Mouse (Mus musculus) intestine, embryonic 14.5 days (tissue): ENCODE results near the gene Fip1l1. TPM values are rescaled to one million over a fixed set of nuclear protein-coding genes. Genes with fewer than 3 reads are reported as not detected.
A peak's percentile ranks its signal among the peaks of the same experiment; 100 is the strongest.

Source experiments
- ATAC-seq: fragments of 200-750 bp; cut with Nextera tagmentation; replicated peaks from 2 replicates; pipeline ENCODE4 v1.8.0; 2017; ENCODE audit warnings: low read depth, moderate number of reproducible peaks, moderate TSS enrichment, moderate library complexity; ENCODE audit not compliant: low FRiP score, low TSS enrichment
- DNase-seq: peaks from one replicate; pipeline ENCODE4 v3.0.0-alpha.2; 2018; ENCODE audit warnings: low spot score
- H3K27ac ChIP-seq: fragments of 300-500 bp; sonication (generic); 2 replicates; pipeline ENCODE4 v1.5.1; 2014; ENCODE audit warnings: low read depth, mild to moderate bottlenecking, control low read depth
- H3K27me3 ChIP-seq: fragments of 300-500 bp; sonication (generic); replicated peaks from 2 replicates; pipeline ENCODE4 v1.6.1; 2014; ENCODE audit warnings: low read length, control low read depth; ENCODE audit not compliant: control insufficient read depth, insufficient read depth
- H3K36me3 ChIP-seq: fragments of 300-500 bp; sonication (generic); 2 replicates; pipeline ENCODE4 v1.6.1; 2014; ENCODE audit warnings: low read length, control low read depth; ENCODE audit not compliant: control insufficient read depth, insufficient read depth
- H3K4me1 ChIP-seq: fragments of 300-500 bp; sonication (generic); replicated peaks from 2 replicates; pipeline ENCODE4 v1.6.1; 2014; ENCODE audit warnings: low read length, control low read depth, mixed read lengths; ENCODE audit not compliant: control insufficient read depth, insufficient read depth
- H3K4me2 ChIP-seq: fragments of 300-500 bp; sonication (generic); 2 replicates; pipeline ENCODE4 v1.6.1; 2014; ENCODE audit warnings: low read length
- H3K4me3 ChIP-seq: fragments of 300-500 bp; sonication (generic); 2 replicates; pipeline ENCODE4 v1.5.1; 2014; ENCODE audit warnings: low read depth, low read length, control low read depth, mixed read lengths
- H3K9ac ChIP-seq: fragments of 300-500 bp; sonication (generic); 2 replicates; pipeline ENCODE4 v1.6.1; 2014; ENCODE audit warnings: mild to moderate bottlenecking, low read length
- H3K9me3 ChIP-seq: fragments of 300-500 bp; sonication (generic); 2 replicates; pipeline ENCODE4 v1.6.1; 2016; ENCODE audit warnings: low read length, control low read depth; ENCODE audit not compliant: control insufficient read depth
- WGBS: fragments of 180-500 bp; shearing (Covaris S2); extraction: QIAGEN DNeasy Blood & Tissue Kit; methylation state at CpG from one replicate; pipeline ENCODE4 v1.1.7; 2014; 5-methylcytosine and 5-hydroxymethylcytosine counted together
- polyA plus RNA-seq: library from polyadenylated mRNA; unstranded; fragments of >200 nt; fragmentation: Nextera tagmentation; extraction: Ambion mirVana; gene quantifications from 2 replicates; pipeline ENCODE4 v1.2.1, GENCODE M21; 2014

Fip1l1 gene
- polyA plus RNA-seq, 1 experiment from 2014 or later: 76.1 TPM

DNA sequence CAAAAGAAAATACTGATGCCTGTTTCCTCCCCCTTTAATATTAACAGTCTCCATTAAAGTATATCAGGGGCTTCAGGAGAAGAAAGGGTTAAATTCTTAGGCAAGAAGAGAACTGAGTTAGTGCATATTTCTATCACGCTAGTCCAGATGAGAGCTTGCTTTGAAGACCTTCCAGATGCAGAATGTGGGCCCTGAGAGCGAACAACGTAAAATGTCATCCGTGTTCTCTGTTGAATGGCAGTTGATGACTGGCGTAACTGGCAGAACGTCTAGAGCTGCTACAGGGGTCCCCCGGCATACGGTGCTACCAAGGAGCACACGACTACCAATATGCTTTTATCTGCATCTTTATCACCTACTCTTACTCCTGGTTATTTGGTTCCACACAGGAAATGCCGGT, 67.1 kb downstream of the Fip1l1 start:
- H3K9me3 ChIP-seq: no peaks in the 10 kb centered on the region
- 76% methylated on average over 10 of the region's 10 CpGs for WGBS
- ATAC-seq: no peak
- no peak overlapping the region for H3K9ac ChIP-seq
- H3K36me3 ChIP-seq: peaks cover 21% of the 10 kb centered on the region
- H3K4me3 ChIP-seq: no peak overlapping the region
- H3K27me3 ChIP-seq: no peaks in the 10 kb centered on the region
- no peak overlapping the region for H3K27ac ChIP-seq
- peak; percentile 32 for DNase-seq
- H3K4me2 ChIP-seq: no peak overlapping the region
- H3K4me1 ChIP-seq: no peaks in the 10 kb centered on the region; the same call in 1 of the 2 replicates

DNA sequence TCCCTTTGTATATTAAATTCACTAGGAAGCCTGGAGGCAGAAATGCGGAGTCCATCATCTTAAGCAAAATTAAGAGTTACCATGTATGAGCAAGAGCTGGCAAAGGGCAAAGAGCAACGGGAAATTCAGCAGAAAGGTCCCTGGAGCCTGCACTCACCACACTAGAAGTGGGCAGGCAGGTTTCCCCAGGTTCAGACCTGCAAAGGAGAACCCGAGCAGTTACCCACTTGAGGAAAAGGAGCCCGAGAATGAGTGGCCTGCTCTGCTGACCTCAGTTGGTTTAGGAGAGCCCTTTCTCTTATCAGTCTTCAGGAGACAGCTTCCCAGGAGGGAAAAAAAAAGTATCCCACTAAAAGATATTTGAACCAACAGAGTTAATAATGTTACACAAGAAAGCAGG, 68.1 kb downstream of the Fip1l1 start:
- peak; percentile 46 for DNase-seq

DNA sequence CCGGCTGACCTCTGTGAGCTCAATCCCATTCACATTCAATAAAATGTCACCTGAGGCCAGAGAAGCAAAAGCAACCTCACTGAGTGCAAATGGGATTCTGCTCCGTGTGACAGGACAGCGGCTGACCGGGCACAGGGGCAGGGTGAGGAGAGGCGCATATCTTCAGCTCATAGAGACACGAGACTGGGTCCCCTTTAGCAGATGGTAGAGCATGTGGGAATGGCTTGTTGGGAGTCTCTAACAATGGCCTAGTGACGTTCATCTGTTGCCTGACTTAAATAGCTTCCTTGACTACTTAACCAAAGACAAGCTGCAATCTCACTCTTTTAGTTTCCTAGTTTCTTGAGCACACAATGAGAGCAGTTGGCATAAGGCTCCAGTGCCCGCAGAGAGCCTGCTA, 71.0 kb downstream of the Fip1l1 start:
- Histone ChIP-seq H3K27me3 (no peaks in the 10 kb centered on the region), H3K36me3 (no peaks in the 10 kb centered on the region), H3K4me1 (no peaks in the 10 kb centered on the region; the same call in 1 of the 2 replicates), H3K4me2 (no peak overlapping the region), H3K27ac (no peak overlapping the region), H3K4me3 (no peak overlapping the region), H3K9ac (no peak overlapping the region), H3K9me3 (no peaks in the 10 kb centered on the region)
- DNase-seq (no peak), ATAC-seq (no peak)
- WGBS: 90% methylated on average over 8 of the region's 8 CpGs

More for the DNA sequence above, 68.1 kb downstream of the Fip1l1 start:
- no peaks in the 10 kb centered on the region for H3K27me3 ChIP-seq
- WGBS: 70% methylated on average over 4 of the region's 4 CpGs
- H3K9ac ChIP-seq: no peak overlapping the region
- H3K4me1 ChIP-seq: no peaks in the 10 kb centered on the region; the same call in 1 of the 2 replicates
- H3K9me3 ChIP-seq: no peaks in the 10 kb centered on the region
- H3K36me3 ChIP-seq: peaks cover 12% of the 10 kb centered on the region
- H3K4me2 ChIP-seq: no peak overlapping the region
- no peak overlapping the region for H3K4me3 ChIP-seq
- ATAC-seq: no peak
- H3K27ac ChIP-seq: no peak overlapping the region

DNA sequence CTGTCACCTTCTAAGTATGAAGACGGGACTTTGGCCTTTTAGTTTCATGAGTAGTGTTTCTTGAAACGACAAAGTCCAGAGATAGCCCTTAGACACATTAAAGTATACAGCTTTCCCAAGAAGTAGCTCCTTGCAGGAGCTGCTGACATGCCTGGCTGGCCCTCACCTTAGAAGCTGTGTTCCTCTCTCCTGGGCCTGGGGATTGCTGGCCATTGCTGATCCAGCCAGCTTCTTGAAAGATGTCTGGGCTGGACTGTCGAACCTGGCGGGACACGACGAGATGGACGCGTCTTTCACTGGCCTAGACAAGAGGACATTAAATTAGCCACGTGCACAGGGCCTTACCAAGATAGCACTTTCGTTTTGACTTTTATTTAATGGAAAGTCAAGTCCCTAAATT, 75.3 kb downstream of the Fip1l1 start:
- no peaks in the 10 kb centered on the region for H3K9me3 ChIP-seq
- no peak overlapping the region for H3K27ac ChIP-seq
- peaks cover 11% of the 10 kb centered on the region for H3K4me1 ChIP-seq
- H3K9ac ChIP-seq: no peak overlapping the region
- H3K4me2 ChIP-seq: no peak overlapping the region
- H3K27me3 ChIP-seq: no peaks in the 10 kb centered on the region
- WGBS: 66% methylated on average over 10 of the region's 10 CpGs
- H3K4me3 ChIP-seq: no peak overlapping the region
- DNase-seq (no peak), ATAC-seq (no peak)
- no peaks in the 10 kb centered on the region for H3K36me3 ChIP-seq

DNA sequence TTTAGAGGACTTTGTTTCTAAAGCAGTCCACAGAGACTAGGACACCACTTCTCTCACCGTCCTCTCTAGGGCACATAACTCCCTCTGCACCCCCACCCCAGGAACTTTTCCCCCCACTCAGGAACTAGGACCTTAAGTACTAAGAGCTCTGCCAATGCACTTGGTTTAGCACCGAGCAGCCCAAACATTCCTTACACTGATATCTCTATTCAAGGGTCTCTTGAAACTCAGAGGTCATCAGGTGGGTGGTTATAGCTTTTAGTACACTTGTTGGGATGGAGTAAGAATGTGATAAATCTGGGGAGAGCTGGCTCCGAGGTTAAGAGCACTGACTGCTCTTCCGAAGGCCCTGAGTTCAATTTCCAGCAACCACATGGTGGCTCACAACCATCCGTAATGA, 77.5 kb downstream of the Fip1l1 start:
- H3K9me3 ChIP-seq: no peaks in the 10 kb centered on the region
- no peaks in the 10 kb centered on the region for H3K27me3 ChIP-seq
- DNase-seq (no peak), ATAC-seq (no peak)
- H3K9ac ChIP-seq: no peak overlapping the region
- H3K36me3 ChIP-seq: no peaks in the 10 kb centered on the region
- no peak overlapping the region for H3K4me2 ChIP-seq
- WGBS: 75% methylated on average over 5 of the region's 5 CpGs
- H3K4me1 ChIP-seq: peaks cover 11% of the 10 kb centered on the region
- no peak overlapping the region for H3K4me3 ChIP-seq
- H3K27ac ChIP-seq: no peak overlapping the region

DNA sequence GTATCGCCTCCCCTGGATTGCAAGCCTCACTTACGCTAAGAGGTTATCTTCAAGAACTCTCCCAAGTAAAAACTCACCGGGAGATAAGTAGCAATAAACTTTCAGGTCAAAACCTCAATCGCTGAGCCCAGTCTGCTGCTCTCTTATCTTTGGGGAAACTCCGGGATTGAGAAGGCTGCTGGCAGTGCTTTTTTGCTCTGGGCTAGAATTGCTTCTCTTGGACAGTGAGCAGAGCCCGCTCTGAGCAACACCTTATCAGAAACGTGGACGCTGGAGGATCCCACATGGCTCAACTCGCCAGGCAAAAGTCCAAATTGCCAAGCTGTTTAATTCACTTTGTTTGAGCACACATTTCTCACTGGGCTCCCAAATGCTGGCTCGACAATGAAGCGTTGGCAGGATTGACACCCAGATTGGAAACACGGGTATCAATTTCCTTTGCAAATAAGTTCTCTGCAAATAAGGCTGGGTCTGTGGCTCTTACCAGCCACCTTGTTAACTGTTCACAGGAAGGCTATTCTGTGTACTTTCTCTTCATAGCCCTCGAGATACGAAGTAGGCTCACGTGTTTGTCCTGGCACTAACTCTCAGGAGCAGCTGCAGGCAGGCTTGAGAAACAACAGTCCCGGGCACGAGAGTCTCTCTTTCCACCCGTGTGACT, 78.4 kb downstream of the Fip1l1 start:
- DNase-seq (peak; percentile 57), ATAC-seq (no peak)
- no peak overlapping the region for H3K4me3 ChIP-seq
- H3K27me3 ChIP-seq: no peaks in the 10 kb centered on the region
- peaks cover 11% of the 10 kb centered on the region for H3K4me1 ChIP-seq
- no peaks in the 10 kb centered on the region for H3K9me3 ChIP-seq
- H3K9ac ChIP-seq: no peak overlapping the region
- 28% methylated on average over 18 of the region's 18 CpGs for WGBS
- no peaks in the 10 kb centered on the region for H3K36me3 ChIP-seq
- no peak overlapping the region for H3K4me2 ChIP-seq
- H3K27ac ChIP-seq: no peak overlapping the region

DNA sequence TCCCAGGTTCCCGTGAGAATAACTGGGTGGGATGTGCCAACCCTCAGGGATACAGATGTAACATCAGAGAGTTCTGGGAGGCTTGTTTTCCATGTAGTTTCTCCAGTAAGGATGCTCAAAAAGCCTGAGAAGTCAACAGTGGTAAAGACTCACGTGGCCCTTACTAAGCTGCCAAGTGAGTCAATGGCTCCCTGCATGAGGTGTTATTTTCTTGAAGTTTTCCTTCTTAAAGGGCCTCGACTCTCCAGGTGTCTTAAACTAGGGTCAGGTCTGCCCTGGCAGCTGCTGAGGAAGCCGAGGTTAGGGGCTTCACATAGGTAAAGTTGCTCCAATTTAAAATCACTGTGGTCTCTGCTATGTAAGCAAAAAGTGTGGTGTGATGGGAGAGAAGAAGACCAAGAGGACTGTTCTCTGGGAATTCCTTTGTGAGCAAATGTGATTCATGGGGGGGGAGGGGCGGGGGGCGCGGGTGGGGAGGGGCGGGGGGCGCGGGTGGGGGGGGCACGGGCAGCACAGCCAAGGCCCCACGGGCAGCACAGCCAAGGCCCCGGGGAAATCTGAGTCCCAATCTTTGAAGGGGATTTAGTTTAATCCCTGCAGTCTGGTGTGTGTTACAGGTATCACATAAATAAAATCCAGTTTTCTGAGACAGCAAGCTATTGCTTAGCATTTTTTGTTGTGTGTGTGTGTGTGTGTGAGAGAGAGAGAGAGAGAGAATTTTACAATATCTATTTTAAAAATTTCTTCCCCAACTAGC, 82.7 kb downstream of the Fip1l1 start:
- Histone ChIP-seq H3K9me3 (no peaks in the 10 kb centered on the region), H3K27ac (no peak overlapping the region), H3K4me3 (no peak overlapping the region), H3K27me3 (no peaks in the 10 kb centered on the region), H3K36me3 (no peaks in the 10 kb centered on the region), H3K4me1 (peaks cover 11% of the 10 kb centered on the region), H3K9ac (no peak overlapping the region), H3K4me2 (no peak overlapping the region)
- WGBS: 48% methylated on average over 13 of the region's 13 CpGs
- DNase-seq (no peak), ATAC-seq (no peak)

DNA sequence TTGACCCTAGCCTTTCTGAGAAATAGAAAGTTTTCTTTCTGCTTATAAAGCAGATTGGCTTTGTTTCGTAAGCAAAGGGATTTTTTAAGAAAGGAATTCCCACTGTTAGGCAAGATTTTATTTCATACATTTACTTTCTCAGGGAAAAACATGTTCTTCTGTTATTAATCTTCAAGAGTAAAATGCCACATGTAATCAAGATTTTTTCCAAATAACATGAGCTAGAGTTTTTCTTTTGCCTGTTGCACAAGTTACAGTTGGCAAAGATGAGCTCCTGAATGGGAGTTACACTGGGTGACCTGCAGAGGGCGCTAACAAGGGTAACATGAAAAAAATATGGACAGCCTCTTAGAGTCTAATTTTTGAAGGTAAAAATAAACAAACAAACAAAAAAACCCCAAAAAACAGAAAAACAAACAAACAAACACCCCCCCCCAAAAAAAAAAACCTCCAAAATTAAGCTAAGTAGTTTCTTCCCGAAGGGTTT, 83.4 kb downstream of the Fip1l1 start:
- Histone ChIP-seq H3K27ac (no peak overlapping the region), H3K9ac (no peak overlapping the region), H3K9me3 (no peaks in the 10 kb centered on the region), H3K4me3 (no peak overlapping the region), H3K36me3 (no peaks in the 10 kb centered on the region), H3K4me2 (no peak overlapping the region), H3K4me1 (peaks cover 5% of the 10 kb centered on the region; the same call in 1 of the 2 replicates), H3K27me3 (no peaks in the 10 kb centered on the region)
- 70% methylated on average over 3 of the region's 3 CpGs for WGBS
- DNase-seq: no peak
- ATAC-seq: no peak
